Mouse (Mus musculus): ENCODE data around the gene Hnrnpa3. TPM values are rescaled to one million over a fixed set of nuclear protein-coding genes. Genes with fewer than 3 reads are reported as not detected.

Gene Hnrnpa3
- total and polyA plus RNA-seq, 3 experiments, result 126 to 437 (median 342) TPM

DNA sequence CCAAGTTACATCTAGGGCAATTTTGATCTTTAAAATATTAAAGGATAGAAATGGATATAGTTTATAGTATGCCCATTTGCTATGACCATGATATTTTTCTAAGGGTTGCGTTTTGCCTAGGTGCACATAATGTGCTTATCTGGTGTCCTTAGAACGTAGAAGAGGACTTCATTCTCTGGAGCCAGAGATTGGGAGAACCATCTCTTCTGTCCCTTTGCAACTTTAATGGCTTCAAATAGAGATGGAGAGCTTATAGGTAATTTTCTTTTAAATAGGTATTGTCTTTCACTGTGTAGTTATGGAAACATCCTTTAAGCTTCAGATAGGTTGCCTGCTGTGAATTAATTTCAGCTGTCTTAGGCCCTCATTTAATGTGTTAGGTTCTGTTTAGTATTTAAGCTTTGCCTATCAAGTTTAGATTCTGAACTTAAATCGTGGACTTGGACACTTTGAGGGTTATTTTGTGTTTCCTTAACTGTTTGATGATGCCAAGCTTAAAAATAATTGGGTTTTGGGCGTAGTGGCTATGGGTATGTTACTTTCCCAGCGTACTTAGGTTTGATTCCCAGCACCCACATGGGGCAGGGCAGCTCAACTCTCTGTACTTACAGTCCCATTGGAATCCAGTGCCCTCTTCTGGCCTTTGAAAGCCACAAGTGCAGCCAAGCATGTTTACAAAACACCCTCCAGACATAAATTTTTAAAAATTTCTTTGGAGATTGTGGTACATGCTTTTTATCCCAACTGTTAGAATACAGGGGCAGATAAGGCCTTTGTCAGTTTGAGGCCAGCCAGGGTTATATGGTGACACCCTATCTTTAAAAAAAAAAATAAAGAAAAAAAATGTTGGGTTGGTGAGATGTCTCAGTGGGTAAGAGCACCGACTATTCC, 11.6 kb downstream of the Hnrnpa3 start:
- Histone ChIP-seq H3K27me3 (ENCODE audit: control insufficient read depth in 1 of 2, insufficient read depth in 2 of 2, low read length in 2 of 2) (no peaks in the 10 kb centered on the region), H3K9me3 (replicated peaks; ENCODE audit: insufficient read depth, low read length) (no peaks in the 10 kb centered on the region), H3K4me3 (ENCODE audit: control insufficient read depth in 1 of 2, insufficient read depth in 1 of 2, low read depth in 2 of 2, low read length in 2 of 2) (no peak overlapping the region), H3K27ac (ENCODE audit: control insufficient read depth, low read depth, low read length) (peak overlapping the region; percentile 45), H3K9ac (ENCODE audit: control insufficient read depth, low read depth, low read length, poor library complexity, severe bottlenecking) (peak overlapping the region; percentile 22; the same call in 1 of the 2 replicates), H3K79me2 (ENCODE audit: control insufficient read depth, insufficient read depth, low read length, poor library complexity) (no peaks in the 10 kb centered on the region), H3K4me1 (ENCODE audit: control insufficient read depth in 1 of 2, insufficient read depth in 2 of 2, low read length in 2 of 2) (peaks cover 7 to 10% of the 10 kb centered on the region in 2 experiments; a peak in 3 of 4 replicates), H3K36me3 (ENCODE audit: control insufficient read depth in 1 of 2, insufficient read depth in 2 of 2, low read length in 2 of 2) (peaks cover 4 to 17% of the 10 kb centered on the region in 2 experiments; a peak in 3 of 4 replicates)
- DNase-seq (ENCODE audit: low read depth, low spot score), result peak; percentile 74
- TF ChIP-seq MAFK (IDR thresholded peaks at IDR 0.05; ENCODE audit: borderline replicate concordance, low read depth, low read length) (0 out of 2 replicates have a peak, but pooled peaks have one; percentile 4), TCF12 (IDR thresholded peaks at IDR 0.05; ENCODE audit: low read depth, low read length) (peak; percentile 37; the same call in 1 of the 2 replicates), SIN3A (IDR thresholded peaks at IDR 0.05; ENCODE audit: low read length) (peak; percentile 44; the same call in 1 of the 2 replicates), SMC3 (IDR thresholded peaks at IDR 0.05; ENCODE audit: low read depth, low read length) (peak; percentile 1; the same call in 1 of the 2 replicates), USF1 (IDR thresholded peaks at IDR 0.05; ENCODE audit: low read depth, low read length) (no peak), POLR2A (IDR thresholded peaks at IDR 0.05; ENCODE audit: control insufficient read depth in 1 of 2, insufficient read depth in 1 of 2, low read depth in 1 of 2, low read length in 2 of 2, poor library complexity in 1 of 2) (no peak; a peak in 1 of 4 replicates), POLR2AphosphoS5 (IDR thresholded peaks at IDR 0.05; ENCODE audit: borderline replicate concordance, low read depth, low read length) (no peak), MAZ (IDR thresholded peaks at IDR 0.05; ENCODE audit: low read depth, low read length) (no peak), UBTF (IDR thresholded peaks at IDR 0.05; ENCODE audit: borderline replicate concordance, insufficient read depth, low read depth, low read length) (no peak), HCFC1 (IDR thresholded peaks at IDR 0.05; ENCODE audit: low read depth, low read length) (no peak), ZMIZ1 (IDR thresholded peaks at IDR 0.05; ENCODE audit: low read depth, low read length) (0 out of 2 replicates have a peak, but pooled peaks have one; percentile 3), ZNF384 (IDR thresholded peaks at IDR 0.05; ENCODE audit: low read depth, low read length) (peak; percentile 86), NRF1 (IDR thresholded peaks at IDR 0.05; ENCODE audit: insufficient read depth, low read depth, low read length, poor library complexity, severe bottlenecking) (no peak), POLR2AphosphoS2 (IDR thresholded peaks at IDR 0.05; ENCODE audit: low read length) (peak; percentile 45), GATA1 (IDR thresholded peaks at IDR 0.05; ENCODE audit: low read depth, low read length) (peak; percentile 64), ETS1 (IDR thresholded peaks at IDR 0.05; ENCODE audit: low read depth, low read length) (peak; percentile 47; the same call in 1 of the 2 replicates), CTCF (IDR thresholded peaks at IDR 0.05 in 2 of 3, conservative IDR thresholded peaks at IDR 0.05 in 1 of 3; ENCODE audit: control insufficient read depth in 1 of 3, insufficient read depth in 1 of 3, low read depth in 2 of 3, low read length in 3 of 3, poor library complexity in 1 of 3, severe bottlenecking in 1 of 3) (peak in 1 of 3 experiments; percentile 35; a peak in 2 of 6 replicates), EP300 (IDR thresholded peaks at IDR 0.05; ENCODE audit: low read depth in 1 of 2, low read length in 2 of 2) (peak in 1 of 2 experiments; percentile 73; a peak in 3 of 4 replicates), ZKSCAN1 (IDR thresholded peaks at IDR 0.05; ENCODE audit: low read depth, low read length) (0 out of 2 replicates have a peak, but pooled peaks have one; percentile 22), NELFE (IDR thresholded peaks at IDR 0.05; ENCODE audit: low read depth, low read length) (no peak), JUND (IDR thresholded peaks at IDR 0.05; ENCODE audit: low read depth, low read length) (no peak), GABPA (IDR thresholded peaks at IDR 0.05; ENCODE audit: low read depth, low read length) (no peak), MYC (IDR thresholded peaks at IDR 0.05; ENCODE audit: low read depth, low read length) (0 out of 2 replicates have a peak, but pooled peaks have one; percentile 55), MYB (IDR thresholded peaks at IDR 0.05; ENCODE audit: low read depth, low read length) (peak; percentile 80), USF2 (IDR thresholded peaks at IDR 0.05; ENCODE audit: borderline replicate concordance in 1 of 2, insufficient read depth in 1 of 2, low read depth in 1 of 2, low read length in 2 of 2) (no peak), TBP (IDR thresholded peaks at IDR 0.05; ENCODE audit: low read depth, low read length) (no peak)
